Mouse (Mus musculus) midbrain, embryonic 14.5 days (tissue): ENCODE measurements around the gene Sapcd2. TPM values are rescaled to one million over a fixed set of nuclear protein-coding genes. Genes with fewer than 3 reads are reported as not detected.
A peak's percentile ranks its signal among the peaks of the same experiment; 100 is the strongest.

Experiments
- ATAC-seq: fragments of 200-750 bp; cut with Nextera tagmentation; 2 replicates; pipeline ENCODE4 v1.8.0; 2017; ENCODE audit warnings: moderate number of reproducible peaks, moderate library complexity; ENCODE audit not compliant: low FRiP score, low TSS enrichment
- DNase-seq: peaks from one replicate; pipeline ENCODE4 v3.0.0-alpha.2; 2015
- H3K27ac ChIP-seq: fragments of 300-500 bp; sonication (generic); replicated peaks from 2 replicates; pipeline ENCODE4 v1.5.1; 2014; ENCODE audit warnings: mild to moderate bottlenecking, low read depth, low read length, moderate library complexity
- H3K27me3 ChIP-seq: fragments of 300-500 bp; sonication (generic); 2 replicates; pipeline ENCODE4 v1.6.1; 2014; ENCODE audit warnings: low read length, control low read depth, mixed read lengths; ENCODE audit not compliant: control insufficient read depth, insufficient read depth
- H3K36me3 ChIP-seq: fragments of 300-500 bp; sonication (generic); 2 replicates; pipeline ENCODE4 v1.6.1; 2014; ENCODE audit warnings: low read length, control low read depth; ENCODE audit not compliant: control insufficient read depth, insufficient read depth
- H3K4me1 ChIP-seq: fragments of 300-500 bp; sonication (generic); 2 replicates; pipeline ENCODE4 v1.6.1; 2014; ENCODE audit warnings: mild to moderate bottlenecking, antibody characterized with exemption, low read length, control low read depth; ENCODE audit not compliant: control insufficient read depth, insufficient read depth
- H3K4me2 ChIP-seq: fragments of 300-500 bp; sonication (generic); 2 replicates; pipeline ENCODE4 v1.6.1; 2014; ENCODE audit warnings: mild to moderate bottlenecking, low read length, moderate library complexity
- H3K4me3 ChIP-seq: fragments of 300-500 bp; sonication (generic); replicated peaks from 2 replicates; pipeline ENCODE4 v1.5.1; 2014; ENCODE audit warnings: low read depth, low read length
- H3K9ac ChIP-seq: fragments of 300-500 bp; sonication (generic); replicated peaks from 2 replicates; pipeline ENCODE4 v1.6.1; 2014; ENCODE audit warnings: mild to moderate bottlenecking, low read length, moderate library complexity
- H3K9me3 ChIP-seq: fragments of 300-500 bp; sonication (generic); 2 replicates; pipeline ENCODE4 v1.6.1; 2016; ENCODE audit warnings: low read length, control low read depth, mixed read lengths; ENCODE audit not compliant: control insufficient read depth
- WGBS: fragments of 180-500 bp; shearing (Covaris S2); extraction: QIAGEN DNeasy Blood & Tissue Kit; methylation state at CpG from one replicate; pipeline ENCODE4 v1.1.7; 2014; 5-methylcytosine and 5-hydroxymethylcytosine counted together
- polyA plus RNA-seq: library from polyadenylated mRNA; unstranded; fragments of >200 nt; fragmentation: Nextera tagmentation; extraction: Ambion mirVana; gene quantifications from 2 replicates; pipeline ENCODE4 v1.2.1, GENCODE M21; 2014

Gene Sapcd2
- polyA plus RNA-seq, 1 experiment from 2014 or later, result 15.4 TPM

DNA sequence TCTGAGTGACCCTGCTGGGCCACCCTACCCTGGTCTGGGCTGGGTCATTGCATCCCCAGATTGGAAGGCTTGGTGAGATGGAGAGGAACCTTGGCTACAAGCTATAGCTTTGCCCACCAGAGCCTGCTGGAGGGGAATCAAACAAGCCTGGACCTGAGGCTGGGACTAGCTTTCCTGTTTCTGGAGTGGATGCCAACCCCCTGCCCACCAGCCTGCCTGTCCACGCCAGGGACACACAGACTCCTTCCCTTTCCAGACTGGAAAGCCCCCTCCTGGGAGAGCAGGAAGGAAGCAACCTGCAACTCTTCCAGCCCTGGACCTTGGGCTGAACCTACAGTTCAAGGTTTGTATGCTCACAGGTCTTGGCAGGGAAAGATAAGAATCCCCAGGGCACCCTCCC is 51.5 kb downstream of the Sapcd2 start:
- Histone ChIP-seq H3K4me2 (no peak overlapping the region), H3K27me3 (peaks cover 4% of the 10 kb centered on the region; the same call in 1 of the 2 replicates), H3K4me1 (no peaks in the 10 kb centered on the region), H3K9me3 (no peaks in the 10 kb centered on the region), H3K27ac (no peak overlapping the region), H3K9ac (no peak overlapping the region), H3K36me3 (no peaks in the 10 kb centered on the region), H3K4me3 (no peak overlapping the region)
- 52% methylated on average over 1 of the region's 1 CpGs for WGBS
- DNase-seq, result no peak
- no peak for ATAC-seq

DNA sequence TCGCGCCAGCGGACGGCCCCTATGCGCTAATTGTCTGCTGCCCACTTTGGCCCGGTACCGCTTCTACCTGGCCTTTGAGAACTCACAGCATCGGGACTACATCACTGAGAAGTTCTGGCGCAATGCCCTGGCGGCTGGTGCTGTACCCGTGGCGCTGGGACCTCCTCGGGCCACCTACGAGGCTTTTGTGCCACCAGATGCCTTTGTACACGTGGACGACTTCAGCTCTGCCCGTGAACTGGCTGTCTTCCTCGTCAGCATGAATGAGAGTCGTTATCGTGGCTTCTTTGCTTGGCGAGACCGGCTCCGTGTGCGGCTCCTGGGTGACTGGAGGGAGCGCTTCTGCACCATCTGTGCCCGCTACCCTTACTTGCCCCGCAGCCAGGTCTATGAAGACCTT is 53.4 kb downstream of the Sapcd2 start:
- no peak overlapping the region for H3K4me3 ChIP-seq
- H3K4me2 ChIP-seq, result no peak overlapping the region
- no peaks in the 10 kb centered on the region for H3K36me3 ChIP-seq
- DNase-seq (no peak), ATAC-seq (no peak)
- WGBS, result 50% methylated on average over 27 of the region's 27 CpGs
- no peak overlapping the region for H3K27ac ChIP-seq
- peaks cover 15% of the 10 kb centered on the region for H3K4me1 ChIP-seq
- peak overlapping the region; percentile 2; the same call in 1 of the 2 replicates for H3K9ac ChIP-seq
- H3K9me3 ChIP-seq, result no peaks in the 10 kb centered on the region
- peaks cover 4% of the 10 kb centered on the region; the same call in 1 of the 2 replicates for H3K27me3 ChIP-seq

DNA sequence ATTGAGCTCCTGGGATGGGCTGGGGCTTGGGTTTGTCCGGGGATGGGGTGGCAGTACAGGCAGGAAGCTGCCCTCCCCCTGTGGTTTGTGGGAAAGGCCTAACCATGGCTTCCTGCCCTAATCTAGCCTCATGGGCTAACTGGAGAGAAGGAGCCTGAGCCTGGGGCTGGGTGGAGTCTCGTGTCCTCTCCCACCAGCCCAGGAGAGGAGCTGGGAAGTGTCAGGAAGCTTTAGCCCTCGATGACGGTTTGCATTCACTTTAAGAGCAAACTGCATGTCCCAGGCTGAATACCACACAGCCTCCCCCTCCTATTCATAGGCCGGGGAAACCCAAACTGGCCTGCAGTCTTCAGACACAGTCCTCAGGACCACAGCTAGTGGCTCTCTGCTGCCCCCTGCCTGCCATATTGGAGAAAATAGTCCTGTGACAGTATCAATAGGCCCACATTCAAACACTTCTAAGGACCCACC is 54.6 kb downstream of the Sapcd2 start:
- Histone ChIP-seq H3K9ac (no peak overlapping the region), H3K9me3 (no peaks in the 10 kb centered on the region), H3K27ac (0 out of 2 replicates have a peak overlapping the region, but pooled peaks have one; percentile 10), H3K27me3 (peaks cover 4% of the 10 kb centered on the region; the same call in 1 of the 2 replicates), H3K4me3 (no peak overlapping the region), H3K36me3 (peaks cover 6% of the 10 kb centered on the region; the same call in 1 of the 2 replicates), H3K4me1 (peaks cover 27% of the 10 kb centered on the region), H3K4me2 (no peak overlapping the region)
- ATAC-seq (no peak), DNase-seq (peak; percentile 90)
- 26% methylated on average over 5 of the region's 5 CpGs for WGBS

DNA sequence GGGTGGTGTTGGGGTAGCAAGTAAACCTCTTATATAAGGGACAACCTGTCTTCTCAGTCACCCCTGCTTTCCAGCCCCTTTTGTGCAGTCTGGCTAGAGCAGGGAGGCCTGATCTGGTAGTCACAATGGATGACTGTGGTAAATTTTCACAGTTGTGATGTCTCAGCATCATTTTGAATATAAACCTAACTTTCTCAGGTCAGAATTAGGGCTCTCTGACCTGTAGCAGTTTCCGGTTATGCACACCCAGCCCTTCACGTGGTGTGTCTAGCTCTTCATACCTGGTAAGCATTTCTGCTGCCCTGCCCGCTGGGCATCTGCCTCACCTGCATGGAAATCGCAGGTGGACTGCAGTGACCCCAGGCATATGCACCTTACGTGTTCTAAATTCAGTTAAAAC is 55.1 kb downstream of the Sapcd2 start:
- no peak overlapping the region for H3K9ac ChIP-seq
- H3K27ac ChIP-seq, result 0 out of 2 replicates have a peak overlapping the region, but pooled peaks have one; percentile 10
- peaks cover 27% of the 10 kb centered on the region for H3K4me1 ChIP-seq
- H3K4me3 ChIP-seq, result no peak overlapping the region
- DNase-seq (no peak), ATAC-seq (no peak)
- H3K36me3 ChIP-seq, result peaks cover 6% of the 10 kb centered on the region; the same call in 1 of the 2 replicates
- H3K9me3 ChIP-seq, result no peaks in the 10 kb centered on the region
- H3K27me3 ChIP-seq, result peaks cover 4% of the 10 kb centered on the region; the same call in 1 of the 2 replicates
- 90% methylated on average over 5 of the region's 5 CpGs for WGBS
- no peak overlapping the region for H3K4me2 ChIP-seq

Other genes with a start within 250 kb of the Sapcd2 start
- gene Nrarp, start 191.6 kb upstream of the Sapcd2 start, polyA plus RNA-seq, result 13.0 and 20.8 TPM in 2 replicates
- gene Tor4a, start 175.4 kb upstream of the Sapcd2 start, polyA plus RNA-seq, result 0.66 and 1.1 TPM in 2 replicates
- gene Nelfb, start 160.8 kb upstream of the Sapcd2 start, polyA plus RNA-seq, result 82.6 and 98.7 TPM in 2 replicates
- gene Stpg3, start 157.7 kb upstream of the Sapcd2 start, polyA plus RNA-seq, result 0.16 TPM in 1 of 2 replicates, not detected in the other
- gene Fam166a, start 153.6 kb upstream of the Sapcd2 start, polyA plus RNA-seq, result not detected in 2 replicates
- 319 and 339 TPM in 2 replicates for gene Tubb4b, start 147.6 kb upstream of the Sapcd2 start, polyA plus RNA-seq
- not detected in 2 replicates for gene Slc34a3, start 138.0 kb upstream of the Sapcd2 start, polyA plus RNA-seq
- gene Rnf224, start 135.5 kb upstream of the Sapcd2 start, polyA plus RNA-seq, result not detected in 2 replicates
- gene Rnf208, start 130.1 kb upstream of the Sapcd2 start, polyA plus RNA-seq, result 138 and 147 TPM in 2 replicates
- not detected in 2 replicates for gene Cysrt1, start 129.9 kb upstream of the Sapcd2 start, polyA plus RNA-seq
- gene AL732309.1, start 125.5 kb upstream of the Sapcd2 start, polyA plus RNA-seq, result 3.7 and 5.1 TPM in 2 replicates
- gene Tmem203, start 116.9 kb upstream of the Sapcd2 start, polyA plus RNA-seq, result 11.3 and 12.9 TPM in 2 replicates
- 13.1 and 13.3 TPM in 2 replicates for gene Tprn, start 109.7 kb upstream of the Sapcd2 start, polyA plus RNA-seq
- gene Ssna1, start 99.9 kb upstream of the Sapcd2 start, polyA plus RNA-seq, result 196 TPM in 2 replicates
- gene Anapc2, start 99.8 kb upstream of the Sapcd2 start, polyA plus RNA-seq, result 112 and 117 TPM in 2 replicates
- gene Tmem210, start 84.2 kb upstream of the Sapcd2 start, polyA plus RNA-seq, result not detected in 2 replicates
- 0.30 TPM in 1 of 2 replicates, not detected in the other for gene Lrrc26, start 82.4 kb upstream of the Sapcd2 start, polyA plus RNA-seq
- 40.5 and 41.3 TPM in 2 replicates for gene Grin1, start 53.1 kb upstream of the Sapcd2 start, polyA plus RNA-seq
- 71.2 and 78.7 TPM in 2 replicates for gene Man1b1, start 40.0 kb upstream of the Sapcd2 start, polyA plus RNA-seq
- gene Dpp7, start 16.0 kb upstream of the Sapcd2 start, polyA plus RNA-seq, result 19.2 and 19.8 TPM in 2 replicates
- gene Uap1l1, start 6.6 kb upstream of the Sapcd2 start, polyA plus RNA-seq, result 2.6 and 5.3 TPM in 2 replicates
- 2.0 and 2.1 TPM in 2 replicates for gene Entpd2, start 23.6 kb downstream of the Sapcd2 start, polyA plus RNA-seq
- gene Npdc1, start 27.0 kb downstream of the Sapcd2 start, polyA plus RNA-seq, result 374 and 422 TPM in 2 replicates
- gene Fut7, start 50.9 kb downstream of the Sapcd2 start, polyA plus RNA-seq, result 0.17 and 0.26 TPM in 2 replicates
- gene Abca2, start 56.4 kb downstream of the Sapcd2 start, polyA plus RNA-seq, result 16.9 and 17.7 TPM in 2 replicates
- gene Clic3, start 84.5 kb downstream of the Sapcd2 start, polyA plus RNA-seq, result 1.7 and 1.9 TPM in 2 replicates
- 95.4 and 126 TPM in 2 replicates for gene Paxx, start 88.8 kb downstream of the Sapcd2 start, polyA plus RNA-seq
- gene Ptgds, start 97.7 kb downstream of the Sapcd2 start, polyA plus RNA-seq, result 3.7 and 71.9 TPM in 2 replicates
- gene Lcn12, start 121.6 kb downstream of the Sapcd2 start, polyA plus RNA-seq, result not detected in 2 replicates
- gene Fbxw5, start 128.4 kb downstream of the Sapcd2 start, polyA plus RNA-seq, result 110 and 117 TPM in 2 replicates
- 5.5 and 6.1 TPM in 2 replicates for gene C8g, start 129.4 kb downstream of the Sapcd2 start, polyA plus RNA-seq
- gene Traf2, start 174.6 kb downstream of the Sapcd2 start, polyA plus RNA-seq, result 17.3 and 19.2 TPM in 2 replicates
- gene Edf1, start 185.5 kb downstream of the Sapcd2 start, polyA plus RNA-seq, result 318 and 409 TPM in 2 replicates
- 2.1 and 3.9 TPM in 2 replicates for gene Mamdc4, start 202.5 kb downstream of the Sapcd2 start, polyA plus RNA-seq
- gene Phpt1, start 202.9 kb downstream of the Sapcd2 start, polyA plus RNA-seq, result 167 and 206 TPM in 2 replicates
- 8.8 and 9.2 TPM in 2 replicates for gene Ajm1, start 209.4 kb downstream of the Sapcd2 start, polyA plus RNA-seq
- 60.9 and 62.6 TPM in 2 replicates for gene Rabl6, start 236.2 kb downstream of the Sapcd2 start, polyA plus RNA-seq
- gene Ccdc183, start 245.4 kb downstream of the Sapcd2 start, polyA plus RNA-seq, result 0.28 and 0.33 TPM in 2 replicates
- gene Tmem141, start 249.7 kb downstream of the Sapcd2 start, polyA plus RNA-seq, result 38.4 and 46.5 TPM in 2 replicates